Mouse (Mus musculus): ENCODE measurements around the gene Acp6. TPM values are rescaled to one million over a fixed set of nuclear protein-coding genes. Genes with fewer than 3 reads are reported as not detected.

Gene Acp6
- polyA plus RNA-seq (2012; rRNA removed; ENCODE audit: low replicate concordance) = 52.4 and 65.6 TPM in 2 replicates

DNA sequence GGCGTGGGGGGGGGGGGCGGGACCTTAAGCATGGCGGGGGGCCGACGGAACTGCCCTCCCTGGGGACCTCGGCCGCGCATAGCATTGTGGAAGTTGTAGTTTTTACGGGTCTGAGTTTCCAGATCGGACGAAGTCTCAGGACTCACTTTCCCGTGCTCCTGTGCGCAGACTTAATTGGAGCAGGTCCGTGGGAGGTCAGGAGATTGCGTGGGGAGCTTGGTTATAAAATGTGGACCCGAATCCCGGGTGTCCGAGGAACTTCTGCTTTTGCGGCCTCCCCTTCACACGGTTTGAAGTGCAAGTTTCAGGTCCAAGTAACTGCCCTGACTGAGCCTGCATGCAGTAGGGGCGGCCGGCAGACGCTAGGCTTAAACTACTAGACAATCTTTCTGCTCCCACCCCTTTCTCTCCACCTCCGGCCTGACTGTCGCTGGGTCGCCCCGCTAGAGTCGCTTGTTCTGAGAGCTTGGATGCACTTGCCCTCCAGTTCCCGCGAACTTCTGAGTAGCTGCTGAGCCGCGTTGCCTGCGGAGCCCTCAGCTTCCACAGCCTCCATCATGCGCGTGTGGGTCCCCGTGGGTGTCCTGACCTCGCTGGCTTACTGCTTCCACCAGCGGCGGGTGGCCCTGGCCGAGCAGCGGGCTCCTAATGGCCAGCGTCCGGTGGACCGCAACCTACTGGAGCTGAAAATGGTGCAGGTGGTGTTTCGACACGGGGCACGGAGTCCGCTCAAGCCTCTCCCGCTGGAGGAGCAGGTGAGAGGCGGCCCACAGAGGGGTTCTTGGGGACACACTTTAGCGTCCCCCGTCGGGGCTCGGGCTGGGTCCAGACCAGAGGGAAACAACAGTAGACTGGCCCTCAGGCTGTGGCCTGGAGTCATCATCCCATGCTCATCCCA, at the start of gene Acp6:
Gene Acp6 (plus strand): TSS at position 167 of the 898 bp plus-strand sequence.

Other genes with a start within 250 kb of the Acp6 start
- gene Gja8, start 232.8 kb upstream of the Acp6 start, polyA plus RNA-seq (2012; rRNA removed; ENCODE audit: low replicate concordance) = not detected in 2 replicates
- gene Bcl9, start 139.1 kb downstream of the Acp6 start, polyA plus RNA-seq (2012; rRNA removed; ENCODE audit: low replicate concordance) = 11.0 and 13.5 TPM in 2 replicates

Data from duodenum, adult 2 months (tissue).